Mouse (Mus musculus) stomach, postnatal 0 days (tissue): ENCODE data around the gene Pde4b. TPM values are rescaled to one million over a fixed set of nuclear protein-coding genes. Genes with fewer than 3 reads are reported as not detected.

Experiments
- ATAC-seq: fragments of 200-750 bp; cut with Nextera tagmentation; 2 replicates; pipeline ENCODE4 v1.8.0; 2017; ENCODE audit not compliant: low FRiP score, low TSS enrichment
- DNase-seq: peaks from one replicate; pipeline ENCODE4 v3.0.0-alpha.2; 2016; ENCODE audit warnings: low spot score
- H3K27ac ChIP-seq: fragments of 300-500 bp; sonication (generic); replicated peaks from 2 replicates; pipeline ENCODE4 v1.5.1; 2014; ENCODE audit warnings: mild to moderate bottlenecking, control low read depth
- H3K27me3 ChIP-seq: fragments of 300-500 bp; sonication (generic); 2 replicates; pipeline ENCODE4 v1.6.1; 2014; ENCODE audit warnings: low read length; ENCODE audit not compliant: control insufficient read depth, insufficient read depth
- H3K36me3 ChIP-seq: fragments of 300-500 bp; sonication (generic); 2 replicates; pipeline ENCODE4 v1.6.1; 2014; ENCODE audit warnings: low read length, mixed read lengths; ENCODE audit not compliant: control insufficient read depth, insufficient read depth
- H3K4me1 ChIP-seq: fragments of 300-500 bp; sonication (generic); replicated peaks from 2 replicates; pipeline ENCODE4 v1.6.1; 2014; ENCODE audit warnings: antibody characterized with exemption; ENCODE audit not compliant: control insufficient read depth, insufficient read depth
- H3K4me2 ChIP-seq: fragments of 300-500 bp; sonication (generic); replicated peaks from 2 replicates; pipeline ENCODE4 v1.6.1; 2014; ENCODE audit warnings: low read depth, mild to moderate bottlenecking, control low read depth, moderate library complexity
- H3K4me3 ChIP-seq: fragments of 300-500 bp; sonication (generic); 2 replicates; pipeline ENCODE4 v1.5.1; 2014; ENCODE audit warnings: low read depth, low read length, control low read depth
- H3K9ac ChIP-seq: fragments of 300-500 bp; sonication (generic); 2 replicates; pipeline ENCODE4 v1.6.1; 2014; ENCODE audit warnings: mild to moderate bottlenecking, low read length, control low read depth, mixed read lengths
- H3K9me3 ChIP-seq: fragments of 300-500 bp; sonication (generic); 2 replicates; pipeline ENCODE4 v1.6.1; 2016; ENCODE audit warnings: low read length; ENCODE audit not compliant: control insufficient read depth
- CTCF ChIP-seq: IDR thresholded peaks from 2 replicates; pipeline ENCODE4 v1.5.1; 2016; ENCODE audit warnings: antibody characterized with exemption, low read depth, mild to moderate bottlenecking, moderate library complexity
- EP300 ChIP-seq: optimal IDR thresholded peaks from 2 replicates; pipeline ENCODE3; 2016; ENCODE audit warnings: antibody characterized with exemption
- WGBS: fragments of 180-500 bp; shearing (Covaris S2); extraction: QIAGEN DNeasy Blood & Tissue Kit; methylation state at CpG from one replicate; pipeline ENCODE4 v1.1.7; 2014; 5-methylcytosine and 5-hydroxymethylcytosine counted together
- polyA plus RNA-seq: library from polyadenylated mRNA; unstranded; fragments of >200 nt; fragmentation: Nextera tagmentation; extraction: Ambion mirVana; gene quantifications from 2 replicates; pipeline ENCODE4 v1.2.1, GENCODE M21; 2015

Pde4b gene
- polyA plus RNA-seq, 1 experiment from 2014 or later: 9.1 TPM

- DNase-seq (no peak), ATAC-seq (no peak)
- Histone ChIP-seq H3K9me3 (no peaks in the 10 kb centered on the region), H3K4me1 (no peaks in the 10 kb centered on the region), H3K27ac (no peak overlapping the region), H3K4me2 (peak overlapping the region; percentile 51), H3K9ac (no peak overlapping the region), H3K4me3 (peak overlapping the region; percentile 30), H3K27me3 (no peaks in the 10 kb centered on the region), H3K36me3 (no peaks in the 10 kb centered on the region)
- 6% methylated on average over 15 of the region's 15 CpGs for WGBS
- TF ChIP-seq CTCF (peak; percentile 16; the same call in 1 of the 2 replicates), EP300 (no peak)
Observed at GRCm38 (mm10) chr4:102254466-102255294, 167.3 kb downstream of the Pde4b start.

GRCm38 (mm10) chr4:102255295-102255670 lies 167.9 kb downstream of the Pde4b start:
- ATAC-seq (no peak), DNase-seq (no peak)
- no peak for TF ChIP-seq EP300
- no peak for TF ChIP-seq CTCF
- WGBS: 39% methylated on average over 9 of the region's 9 CpGs
- no peak overlapping the region for H3K9ac ChIP-seq
- no peaks in the 10 kb centered on the region for H3K4me1 ChIP-seq
- no peaks in the 10 kb centered on the region for H3K36me3 ChIP-seq
- no peak overlapping the region for H3K27ac ChIP-seq
- no peaks in the 10 kb centered on the region for H3K27me3 ChIP-seq
- peak overlapping the region; percentile 51 for H3K4me2 ChIP-seq
- H3K4me3 ChIP-seq: peak overlapping the region; percentile 30
- H3K9me3 ChIP-seq: no peaks in the 10 kb centered on the region

GRCm38 (mm10) chr4:102256170-102256960 lies 169.0 kb downstream of the Pde4b start:
- WGBS: 75% methylated on average over 6 of the region's 6 CpGs
- H3K4me2 ChIP-seq: no peak overlapping the region
- TF ChIP-seq CTCF (no peak), EP300 (no peak)
- H3K27me3 ChIP-seq: no peaks in the 10 kb centered on the region
- H3K9ac ChIP-seq: no peak overlapping the region
- no peaks in the 10 kb centered on the region for H3K4me1 ChIP-seq
- H3K9me3 ChIP-seq: no peaks in the 10 kb centered on the region
- H3K36me3 ChIP-seq: no peaks in the 10 kb centered on the region
- no peak overlapping the region for H3K4me3 ChIP-seq
- ATAC-seq (no peak), DNase-seq (no peak)
- no peak overlapping the region for H3K27ac ChIP-seq

DNA sequence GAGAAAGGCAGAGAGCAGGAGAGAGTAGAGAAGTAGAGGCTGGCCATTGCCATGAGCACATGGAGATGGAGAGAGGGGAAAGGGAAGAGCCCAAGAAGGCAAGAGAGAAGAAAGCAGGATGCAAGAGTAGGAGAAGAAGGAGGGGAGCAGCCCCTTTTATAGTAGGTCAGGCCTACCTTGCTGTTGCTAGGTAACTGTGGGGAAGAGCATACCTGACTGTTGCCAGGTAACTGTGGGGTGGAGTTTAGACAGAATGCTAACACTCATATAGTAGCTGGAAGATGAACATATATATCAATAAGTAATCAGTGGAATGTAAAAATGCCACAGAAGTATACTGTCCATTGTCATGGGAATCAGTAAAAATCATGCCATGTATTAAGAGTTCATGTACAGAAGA lies 172.9 kb downstream of the Pde4b start:
- TF ChIP-seq EP300 (no peak), CTCF (no peak)
- Histone ChIP-seq H3K9ac (no peak overlapping the region), H3K4me1 (no peaks in the 10 kb centered on the region), H3K4me3 (no peak overlapping the region), H3K9me3 (no peaks in the 10 kb centered on the region), H3K27ac (no peak overlapping the region), H3K27me3 (no peaks in the 10 kb centered on the region), H3K4me2 (no peak overlapping the region), H3K36me3 (no peaks in the 10 kb centered on the region)
- ATAC-seq (no peak), DNase-seq (no peak)

- no peaks in the 10 kb centered on the region for H3K36me3 ChIP-seq
- WGBS: 65% methylated on average over 3 of the region's 3 CpGs
Observed at GRCm38 (mm10) chr4:102272313-102272712, 185.0 kb downstream of the Pde4b start.

GRCm38 (mm10) chr4:102272749-102273148 lies 185.4 kb downstream of the Pde4b start:
- no peaks in the 10 kb centered on the region for H3K4me1 ChIP-seq
- no peak for ATAC-seq
- no peak overlapping the region for H3K9ac ChIP-seq
- TF ChIP-seq CTCF (no peak), EP300 (no peak)
- WGBS: 65% methylated on average over 4 of the region's 4 CpGs
- no peak for DNase-seq
- H3K4me2 ChIP-seq: no peak overlapping the region
- H3K9me3 ChIP-seq: no peaks in the 10 kb centered on the region
- H3K27me3 ChIP-seq: no peaks in the 10 kb centered on the region
- H3K4me3 ChIP-seq: no peak overlapping the region
- H3K27ac ChIP-seq: no peak overlapping the region
- H3K36me3 ChIP-seq: no peaks in the 10 kb centered on the region

More at GRCm38 (mm10) chr4:102272313-102272712, 185.0 kb downstream of the Pde4b start:
- Histone ChIP-seq H3K27me3 (no peaks in the 10 kb centered on the region), H3K27ac (no peak overlapping the region), H3K9ac (no peak overlapping the region), H3K4me1 (no peaks in the 10 kb centered on the region), H3K9me3 (no peaks in the 10 kb centered on the region), H3K4me3 (no peak overlapping the region), H3K4me2 (no peak overlapping the region)
- DNase-seq (no peak), ATAC-seq (no peak)
- TF ChIP-seq CTCF (no peak), EP300 (no peak)
